Mouse (Mus musculus) lung, postnatal 0 days (tissue): ENCODE measurements around the gene Cfap100. TPM values are rescaled to one million over a fixed set of nuclear protein-coding genes. Genes with fewer than 3 reads are reported as not detected.

Experiments used
- ATAC-seq: fragments of 200-750 bp; cut with Nextera tagmentation; 2 replicates; pipeline ENCODE4 v1.8.0; 2017; ENCODE audit warnings: moderate library complexity
- DNase-seq: peaks from one replicate; pipeline ENCODE4 v3.0.0-alpha.2; 2016; ENCODE audit warnings: low spot score
- H3K27ac ChIP-seq: fragments of 300-500 bp; sonication (generic); 2 replicates; pipeline ENCODE4 v1.5.1; 2014; ENCODE audit warnings: antibody characterized with exemption, mild to moderate bottlenecking, low read length, mixed read lengths
- H3K27me3 ChIP-seq: fragments of 300-500 bp; sonication (generic); replicated peaks from 2 replicates; pipeline ENCODE4 v1.6.1; 2014; ENCODE audit warnings: low read length, mixed read lengths; ENCODE audit not compliant: insufficient read depth
- H3K36me3 ChIP-seq: fragments of 300-500 bp; sonication (generic); 2 replicates; pipeline ENCODE4 v1.6.1; 2014; ENCODE audit warnings: low read length, mixed read lengths; ENCODE audit not compliant: insufficient read depth
- H3K4me1 ChIP-seq: fragments of 300-500 bp; sonication (generic); 2 replicates; pipeline ENCODE4 v1.6.1; 2014; ENCODE audit warnings: antibody characterized with exemption, low read depth, low read length, mixed read lengths; ENCODE audit not compliant: insufficient read depth
- H3K4me2 ChIP-seq: fragments of 300-500 bp; sonication (generic); replicated peaks from 2 replicates; pipeline ENCODE4 v1.6.1; 2014; ENCODE audit warnings: low read depth, mild to moderate bottlenecking, low read length, moderate library complexity, mixed read lengths
- H3K4me3 ChIP-seq: fragments of 300-500 bp; sonication (generic); 2 replicates; pipeline ENCODE4 v1.5.1; 2014; ENCODE audit warnings: low read depth, low read length
- H3K9ac ChIP-seq: fragments of 300-500 bp; sonication (generic); replicated peaks from 2 replicates; pipeline ENCODE4 v1.6.1; 2014; ENCODE audit warnings: low read depth, mild to moderate bottlenecking
- H3K9me3 ChIP-seq: fragments of 300-500 bp; sonication (generic); 2 replicates; pipeline ENCODE4 v1.6.1; 2016; ENCODE audit warnings: low read length, mixed read lengths
- CTCF ChIP-seq: IDR thresholded peaks from 2 replicates; pipeline ENCODE4 v1.5.1; 2016; ENCODE audit warnings: antibody characterized with exemption, mild to moderate bottlenecking
- EP300 ChIP-seq: IDR thresholded peaks from 2 replicates; pipeline ENCODE4 v1.6.1; 2016; ENCODE audit warnings: antibody characterized with exemption, mild to moderate bottlenecking, control low read depth
- WGBS: fragments of 180-500 bp; shearing (Covaris S2); extraction: QIAGEN DNeasy Blood & Tissue Kit; methylation state at CpG from one replicate; pipeline ENCODE4 v1.1.7; 2014; 5-methylcytosine and 5-hydroxymethylcytosine counted together
- polyA plus RNA-seq: library from polyadenylated mRNA; unstranded; fragments of >200 nt; fragmentation: Nextera tagmentation; extraction: Ambion mirVana; gene quantifications from 2 replicates; pipeline ENCODE4 v1.2.1, GENCODE M21; 2015

The Cfap100 gene
- polyA plus RNA-seq, 1 experiment from 2014 or later, result 5.2 TPM

DNA sequence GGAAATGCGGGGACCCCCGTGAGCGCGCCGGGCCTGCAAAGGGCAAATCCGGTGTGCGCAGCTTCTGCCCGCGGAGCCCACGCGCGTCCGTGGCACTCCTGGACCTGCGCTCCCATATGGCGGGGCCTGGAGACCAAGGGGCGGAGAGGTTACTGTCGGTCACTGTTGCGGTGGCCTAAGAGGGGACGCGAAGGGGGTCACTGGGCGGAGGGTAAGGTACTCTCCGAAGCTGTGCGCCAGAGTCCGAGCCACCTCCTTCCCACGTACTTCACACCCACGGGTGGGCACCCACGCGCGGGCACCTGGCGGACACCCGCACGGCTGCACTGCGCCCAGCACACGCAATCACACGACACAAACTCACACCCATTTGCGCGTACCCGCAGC, 34.2 kb upstream of the Cfap100 start:
- H3K4me2 ChIP-seq, result peak overlapping the region; percentile 94
- H3K9ac ChIP-seq, result peak overlapping the region; percentile 96
- DNase-seq, result peak; percentile 48
- peaks cover 37% of the 10 kb centered on the region; the same call in 1 of the 2 replicates for H3K4me1 ChIP-seq
- under 1% methylated on average over 31 of the region's 38 CpGs for WGBS
- H3K9me3 ChIP-seq, result no peaks in the 10 kb centered on the region
- no peak for TF ChIP-seq CTCF
- no peak for TF ChIP-seq EP300
- 0 out of 2 replicates have a peak, but pooled peaks cover 4% of the 10 kb centered on the region for H3K36me3 ChIP-seq
- H3K27me3 ChIP-seq, result no peaks in the 10 kb centered on the region
- peak overlapping the region; percentile 98 for H3K27ac ChIP-seq
- peak overlapping the region; percentile 81 for H3K4me3 ChIP-seq
- ATAC-seq, result peak; percentile 20

DNA sequence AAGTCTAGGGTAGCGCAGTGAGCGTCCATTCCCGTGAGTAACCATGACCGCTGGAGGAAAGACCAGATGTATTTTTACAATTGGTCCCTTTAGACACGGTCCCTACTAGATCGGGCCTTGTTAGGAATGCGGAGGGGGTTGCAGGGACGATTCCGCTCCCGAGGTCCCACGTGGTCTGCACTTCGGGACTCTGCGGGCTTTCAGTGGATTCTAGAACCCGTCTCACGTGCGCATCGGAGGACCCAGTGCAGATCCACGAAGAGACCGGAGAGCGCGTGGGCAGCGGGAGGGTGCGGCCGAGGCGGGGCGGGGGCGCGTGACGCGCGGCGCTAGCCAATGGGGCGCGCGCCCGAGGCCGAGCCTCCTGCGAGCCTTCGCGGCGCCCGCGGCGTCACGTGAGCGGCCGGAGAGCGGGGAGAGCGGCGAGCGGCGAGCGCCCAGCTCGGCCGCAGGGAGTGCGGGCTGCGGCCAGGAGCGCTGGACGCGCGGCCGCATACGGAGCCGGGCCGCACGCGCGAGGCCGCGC, 33.6 kb upstream of the Cfap100 start, which contains the start of gene Klf15:
Gene Klf15 (plus strand): TSS at position 396 of the 526 bp plus-strand sequence.
- Histone ChIP-seq H3K4me3 (peak within 1 kb of the TSS; percentile 81), H3K27me3 (no peaks in the 10 kb centered on the region), H3K27ac (peak within 1 kb of the TSS; percentile 98), H3K4me1 (peaks cover 32% of the 10 kb centered on the region; the same call in 1 of the 2 replicates), H3K9me3 (no peaks in the 10 kb centered on the region), H3K9ac (peak within 1 kb of the TSS; percentile 96), H3K4me2 (peak within 1 kb of the TSS; percentile 94), H3K36me3 (0 out of 2 replicates have a peak, but pooled peaks cover 2% of the 10 kb centered on the region)
- DNase-seq (peak; percentile 93), ATAC-seq (peak; percentile 75)
- no peak for TF ChIP-seq EP300
- no peak for TF ChIP-seq CTCF
- 2% methylated on average over 55 of the region's 70 CpGs for WGBS

DNA sequence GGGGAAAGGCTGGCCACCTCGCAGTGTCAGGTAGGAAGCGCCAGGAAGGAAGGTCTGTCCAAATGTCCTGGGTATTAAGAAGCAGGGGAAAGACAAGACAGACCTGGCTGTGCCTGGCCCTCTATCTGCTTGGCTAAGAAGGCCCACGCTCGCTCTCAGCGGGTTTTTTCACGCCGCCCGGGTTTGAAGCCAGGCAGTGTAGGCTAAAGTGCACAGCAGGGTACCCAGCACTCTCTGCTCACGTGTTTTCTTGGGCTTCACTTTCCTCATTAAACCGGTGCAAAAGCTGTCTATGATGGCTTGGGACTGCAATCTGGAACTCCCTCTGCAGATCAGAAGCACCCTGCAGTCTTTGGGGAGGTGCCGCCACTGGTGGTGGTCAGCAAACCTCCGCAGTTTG, 33.2 kb upstream of the Cfap100 start:
- Histone ChIP-seq H3K4me2 (peak overlapping the region; percentile 94), H3K4me1 (peaks cover 30% of the 10 kb centered on the region; the same call in 1 of the 2 replicates), H3K4me3 (peak overlapping the region; percentile 81), H3K27ac (peak overlapping the region; percentile 98), H3K27me3 (no peaks in the 10 kb centered on the region), H3K9ac (peak overlapping the region; percentile 96; the same call in 1 of the 2 replicates), H3K9me3 (no peaks in the 10 kb centered on the region), H3K36me3 (no peaks in the 10 kb centered on the region)
- TF ChIP-seq CTCF, result no peak
- TF ChIP-seq EP300, result no peak
- WGBS, result 24% methylated on average over 12 of the region's 12 CpGs
- DNase-seq (no peak), ATAC-seq (no peak)

DNA sequence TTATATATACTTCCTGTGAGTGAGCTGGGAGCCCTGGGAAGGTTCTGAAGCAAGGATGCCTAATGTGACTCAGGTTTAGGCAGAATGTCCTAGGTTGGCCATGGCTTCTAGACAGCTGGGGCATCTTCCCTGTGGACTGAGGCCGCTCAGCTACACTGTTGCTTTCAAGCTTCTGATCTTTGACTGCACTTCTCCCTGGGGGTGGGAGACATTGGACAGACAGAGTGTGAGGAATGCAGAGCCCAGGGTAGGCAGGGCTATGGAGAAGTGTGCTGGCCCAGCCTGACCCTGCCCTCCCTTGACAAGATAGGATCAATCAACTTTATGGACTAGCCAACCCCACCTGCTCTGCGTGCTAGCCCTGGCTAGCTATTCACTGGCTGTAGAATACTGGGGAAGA, 32.6 kb upstream of the Cfap100 start:
- no peaks in the 10 kb centered on the region for H3K27me3 ChIP-seq
- no peak overlapping the region for H3K4me3 ChIP-seq
- ATAC-seq, result no peak
- 56% methylated on average over 2 of the region's 2 CpGs for WGBS
- no peak overlapping the region for H3K27ac ChIP-seq
- no peak for TF ChIP-seq CTCF
- TF ChIP-seq EP300, result no peak
- no peaks in the 10 kb centered on the region for H3K36me3 ChIP-seq
- H3K9me3 ChIP-seq, result no peaks in the 10 kb centered on the region
- no peak overlapping the region for H3K9ac ChIP-seq
- H3K4me1 ChIP-seq, result peaks cover 24% of the 10 kb centered on the region; the same call in 1 of the 2 replicates
- no peak overlapping the region for H3K4me2 ChIP-seq
- DNase-seq, result no peak

DNA sequence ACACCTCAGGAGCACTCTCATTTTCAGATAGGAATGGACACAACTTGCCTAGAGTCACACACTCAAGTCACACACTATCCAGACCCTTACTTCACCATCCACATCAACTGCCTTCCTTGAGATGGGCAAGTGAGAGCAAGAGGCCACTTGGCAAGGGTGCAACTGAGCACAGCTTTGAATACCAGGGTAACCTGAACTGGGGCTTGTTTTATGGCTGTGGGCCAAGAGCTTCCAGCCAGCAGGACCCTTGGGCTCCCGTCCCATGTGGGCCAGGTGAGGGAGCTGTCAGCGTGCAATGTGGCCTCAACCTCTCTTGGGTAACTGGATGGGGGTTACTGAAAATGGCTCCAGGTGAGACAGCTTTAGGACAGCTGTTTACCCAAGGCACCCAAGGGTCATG, 28.8 kb upstream of the Cfap100 start:
- no peak overlapping the region for H3K27ac ChIP-seq
- H3K4me2 ChIP-seq, result no peak overlapping the region
- 68% methylated on average over 2 of the region's 2 CpGs for WGBS
- no peak for DNase-seq
- no peaks in the 10 kb centered on the region for H3K36me3 ChIP-seq
- H3K9me3 ChIP-seq, result no peaks in the 10 kb centered on the region
- no peak overlapping the region for H3K4me3 ChIP-seq
- peaks cover 4% of the 10 kb centered on the region; the same call in 1 of the 2 replicates for H3K4me1 ChIP-seq
- no peak overlapping the region for H3K9ac ChIP-seq
- TF ChIP-seq EP300 (no peak), CTCF (no peak)
- ATAC-seq, result no peak
- no peaks in the 10 kb centered on the region for H3K27me3 ChIP-seq

DNA sequence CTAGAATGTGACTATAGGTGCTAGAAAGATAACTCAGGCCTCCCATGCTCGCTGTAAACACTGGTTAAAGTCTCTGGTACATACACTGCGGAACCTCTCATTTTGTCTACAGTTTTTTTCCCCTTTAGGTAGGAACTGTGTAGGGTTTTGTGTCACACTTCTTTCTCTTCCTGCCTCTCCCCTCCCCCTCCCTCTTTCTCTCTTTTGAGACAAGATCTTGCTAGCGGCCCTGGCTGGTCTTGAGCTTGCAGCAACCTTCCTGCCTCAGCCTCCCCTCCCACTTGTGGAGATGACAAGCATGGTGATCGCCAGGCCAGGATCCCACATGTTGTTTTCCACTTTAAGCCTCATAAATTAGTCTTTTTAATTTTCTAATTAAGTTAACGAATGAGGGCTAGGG, 25.2 kb upstream of the Cfap100 start:
- Histone ChIP-seq H3K27ac (no peak overlapping the region), H3K9ac (no peak overlapping the region), H3K36me3 (no peaks in the 10 kb centered on the region), H3K4me2 (no peak overlapping the region), H3K4me1 (peaks cover 6% of the 10 kb centered on the region; the same call in 1 of the 2 replicates), H3K9me3 (no peaks in the 10 kb centered on the region), H3K4me3 (no peak overlapping the region), H3K27me3 (no peaks in the 10 kb centered on the region)
- WGBS, result 84% methylated on average over 5 of the region's 5 CpGs
- ATAC-seq, result no peak
- DNase-seq, result no peak
- TF ChIP-seq CTCF (no peak), EP300 (no peak)
